Mouse (Mus musculus): Measurements from ENCODE around the gene Serpina1b. TPM values are rescaled to one million over a fixed set of nuclear protein-coding genes. Genes with fewer than 3 reads are reported as not detected.

Serpina1b gene
- 761 and 786 TPM in 2 replicates for polyA plus RNA-seq (2012; rRNA removed)

GRCm38 (mm10) chr12:103830273-103830672 is at the start of gene Serpina1b:
TSS of gene Serpina1b (minus strand) at chr12:103830373.

GRCm38 (mm10) chr12:103863101-103863974 is 33.2 kb upstream of the Serpina1b start, which contains the start of gene Serpina1a:
TSS of gene Serpina1a (minus strand) at chr12:103863562.

GRCm38 (mm10) chr12:103773246-103773851 is 56.8 kb downstream of the Serpina1b start, which contains the start of gene Serpina1d:
TSS of gene Serpina1d (minus strand) at chr12:103773592.

GRCm38 (mm10) chr12:103695429-103695828 is 134.7 kb downstream of the Serpina1b start, which contains the start of gene Serpina1f:
TSS of gene Serpina1f (minus strand) at chr12:103695529.

Other genes with a start within 250 kb of the Serpina1b start
- 25.2 and 27.9 TPM in 2 replicates for gene Serpina10, start 198.9 kb downstream of the Serpina1b start, polyA plus RNA-seq (2012; rRNA removed)
- 769 and 833 TPM in 2 replicates for gene Serpina6, start 173.2 kb downstream of the Serpina1b start, polyA plus RNA-seq (2012; rRNA removed)
- gene Serpina16, start 154.2 kb downstream of the Serpina1b start, polyA plus RNA-seq (2012; rRNA removed) = 0.06 and 0.07 TPM in 2 replicates
- gene Serpina1f, start 134.8 kb downstream of the Serpina1b start, polyA plus RNA-seq (2012; rRNA removed) = not detected in 2 replicates
- gene Serpina1d, start 56.8 kb downstream of the Serpina1b start, polyA plus RNA-seq (2012; rRNA removed) = 148 and 176 TPM in 2 replicates
- 440 and 515 TPM in 2 replicates for gene Serpina1a, start 33.2 kb upstream of the Serpina1b start, polyA plus RNA-seq (2012; rRNA removed)
- gene Serpina1c, start 74.5 kb upstream of the Serpina1b start, polyA plus RNA-seq (2012; rRNA removed) = 147 and 183 TPM in 2 replicates
- gene Serpina1e, start 128.6 kb upstream of the Serpina1b start, polyA plus RNA-seq (2012; rRNA removed) = 147 and 187 TPM in 2 replicates
- gene Serpina11, start 159.6 kb upstream of the Serpina1b start, polyA plus RNA-seq (2012; rRNA removed) = 6.6 and 8.5 TPM in 2 replicates
- gene Serpina9, start 183.4 kb upstream of the Serpina1b start, polyA plus RNA-seq (2012; rRNA removed) = not detected in 2 replicates
- gene Serpina12, start 214.1 kb upstream of the Serpina1b start, polyA plus RNA-seq (2012; rRNA removed) = 0.01 TPM in 2 replicates